Mouse (Mus musculus) cortical plate, adult 2 months (tissue): Measurements from ENCODE around the gene Cmtm5.

Experiments
- CTCF ChIP-seq: fragments of 200-500 bp; IDR thresholded peaks from 2 replicates; pipeline ENCODE4 v1.5.1; 2011; ENCODE audit warnings: mild to moderate bottlenecking, control low read depth, low read length; ENCODE audit not compliant: insufficient read depth; ENCODE audit errors: extremely low read depth
- POLR2A ChIP-seq: fragments of 200-500 bp; IDR thresholded peaks from 2 replicates; pipeline ENCODE4 v1.6.1; 2011; ENCODE audit warnings: mild to moderate bottlenecking, low read length, control low read depth; ENCODE audit not compliant: insufficient read depth; ENCODE audit errors: extremely low read depth

GRCm38 (mm10) chr14:54974068-54974791, 38.2 kb downstream of the Cmtm5 start:
- no peak for TF ChIP-seq POLR2A
- no peak for TF ChIP-seq CTCF
